Mouse (Mus musculus): Measurements from ENCODE around the gene H2-Ob. TPM values are rescaled to one million over a fixed set of nuclear protein-coding genes. Genes with fewer than 3 reads are reported as not detected.
A peak's percentile ranks its signal among the peaks of the same experiment; 100 is the strongest.

Gene H2-Ob
- polyA plus RNA-seq, 1 experiment: not detected

GRCm38 (mm10) chr17:34196941-34197894 lies 41.5 kb upstream of the H2-Ob start, which contains the start of gene Psmb8:
TSS of gene Psmb8 (plus strand) at chr17:34197721.
- Histone ChIP-seq H3K36me3 (ENCODE audit: control insufficient read depth, insufficient read depth, low read length, poor library complexity, severe bottlenecking) (no peaks in the 10 kb centered on the region), H3K4me3 (ENCODE audit: low read depth, low read length) (peak within 1 kb of the TSS; percentile 52), H3K27me3 (ENCODE audit: control insufficient read depth, insufficient read depth, low read length, poor library complexity, severe bottlenecking) (0 out of 2 replicates have a peak, but pooled peaks cover 2% of the 10 kb centered on the region), H3K9me3 (replicated peaks; ENCODE audit: control insufficient read depth, insufficient read depth, low read length, poor library complexity, severe bottlenecking) (no peaks in the 10 kb centered on the region), H3K9ac (ENCODE audit: low read depth, poor library complexity, severe bottlenecking) (peak within 1 kb of the TSS; percentile 32; the same call in 1 of the 2 replicates), H3K27ac (ENCODE audit: insufficient read depth, low read length) (no peak within 1 kb of the TSS), H3K4me1 (ENCODE audit: control insufficient read depth, insufficient read depth, low read length) (no peaks in the 10 kb centered on the region)
- TF ChIP-seq POLR2A (IDR thresholded peaks at IDR 0.05; ENCODE audit: insufficient read depth, low read length) (no peak), EP300 (IDR thresholded peaks at IDR 0.05; ENCODE audit: insufficient read depth, low read depth, low read length) (no peak), CTCF (IDR thresholded peaks at IDR 0.05; ENCODE audit: low read depth, low read length) (no peak)

DNA sequence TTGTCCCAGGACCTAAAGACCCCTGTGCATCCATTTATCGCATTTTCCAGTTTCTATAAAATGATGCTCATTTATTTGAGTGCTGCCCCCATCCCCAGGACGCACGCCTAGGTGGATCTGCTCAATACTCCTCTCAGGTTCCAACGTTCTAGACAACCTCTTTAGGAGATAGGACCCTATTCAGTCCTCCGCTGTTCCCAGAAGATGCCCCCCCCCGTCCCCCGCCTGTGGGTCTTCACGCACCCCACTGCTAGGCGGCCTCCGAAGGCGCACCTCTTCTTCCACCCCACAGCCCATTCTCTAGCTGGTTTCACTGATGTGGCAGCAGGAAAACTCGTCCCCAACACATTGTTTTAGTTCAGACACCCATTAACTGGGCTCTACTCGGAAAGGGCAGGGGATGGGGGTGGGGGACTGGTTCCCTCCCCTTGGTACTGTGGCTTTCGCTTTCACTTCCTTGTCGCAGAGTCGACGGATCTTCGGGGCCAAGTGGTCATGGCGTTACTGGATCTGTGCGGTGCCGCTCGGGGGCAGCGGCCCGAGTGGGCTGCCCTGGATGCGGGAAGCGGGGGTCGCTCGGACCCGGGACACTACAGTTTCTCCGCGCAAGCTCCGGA lies 40.7 kb upstream of the H2-Ob start:
- Histone ChIP-seq H3K4me1 (ENCODE audit: control insufficient read depth, insufficient read depth, low read length) (no peaks in the 10 kb centered on the region), H3K27me3 (ENCODE audit: control insufficient read depth, insufficient read depth, low read length, poor library complexity, severe bottlenecking) (0 out of 2 replicates have a peak, but pooled peaks cover 2% of the 10 kb centered on the region), H3K9ac (ENCODE audit: low read depth, poor library complexity, severe bottlenecking) (peak overlapping the region; percentile 32; the same call in 1 of the 2 replicates), H3K36me3 (ENCODE audit: control insufficient read depth, insufficient read depth, low read length, poor library complexity, severe bottlenecking) (no peaks in the 10 kb centered on the region), H3K27ac (ENCODE audit: insufficient read depth, low read length) (no peak overlapping the region), H3K9me3 (replicated peaks; ENCODE audit: control insufficient read depth, insufficient read depth, low read length, poor library complexity, severe bottlenecking) (no peaks in the 10 kb centered on the region), H3K4me3 (ENCODE audit: low read depth, low read length) (peak overlapping the region; percentile 52)
- TF ChIP-seq EP300 (IDR thresholded peaks at IDR 0.05; ENCODE audit: insufficient read depth, low read depth, low read length): no peak
- TF ChIP-seq CTCF (IDR thresholded peaks at IDR 0.05; ENCODE audit: low read depth, low read length): no peak
- no peak for TF ChIP-seq POLR2A (IDR thresholded peaks at IDR 0.05; ENCODE audit: insufficient read depth, low read length)

DNA sequence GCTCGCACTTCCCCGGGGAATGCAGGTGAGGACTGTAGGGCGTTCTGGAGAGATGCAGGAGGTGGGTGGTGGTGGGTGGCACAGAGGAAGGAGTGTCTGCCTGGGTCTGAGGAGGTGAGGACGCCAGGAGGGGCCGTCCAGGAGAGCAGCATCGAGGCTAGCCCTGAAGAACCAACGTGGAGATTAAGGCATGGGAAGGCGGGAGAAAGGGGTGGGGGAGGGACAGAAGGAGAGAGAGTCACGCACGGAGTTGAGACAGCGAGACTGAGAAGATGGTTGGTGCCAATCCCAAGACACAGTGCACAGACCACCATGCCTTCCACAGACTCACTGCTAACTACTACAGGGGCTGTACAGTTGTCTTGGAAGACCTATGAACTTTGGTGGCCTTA lies 40.2 kb upstream of the H2-Ob start:
- Histone ChIP-seq H3K4me1 (ENCODE audit: control insufficient read depth, insufficient read depth, low read length) (no peaks in the 10 kb centered on the region), H3K36me3 (ENCODE audit: control insufficient read depth, insufficient read depth, low read length, poor library complexity, severe bottlenecking) (no peaks in the 10 kb centered on the region), H3K27me3 (ENCODE audit: control insufficient read depth, insufficient read depth, low read length, poor library complexity, severe bottlenecking) (0 out of 2 replicates have a peak, but pooled peaks cover 2% of the 10 kb centered on the region), H3K9ac (ENCODE audit: low read depth, poor library complexity, severe bottlenecking) (peak overlapping the region; percentile 32; the same call in 1 of the 2 replicates), H3K4me3 (ENCODE audit: low read depth, low read length) (peak overlapping the region; percentile 52), H3K27ac (ENCODE audit: insufficient read depth, low read length) (no peak overlapping the region), H3K9me3 (replicated peaks; ENCODE audit: control insufficient read depth, insufficient read depth, low read length, poor library complexity, severe bottlenecking) (no peaks in the 10 kb centered on the region)
- no peak for TF ChIP-seq CTCF (IDR thresholded peaks at IDR 0.05; ENCODE audit: low read depth, low read length)
- TF ChIP-seq EP300 (IDR thresholded peaks at IDR 0.05; ENCODE audit: insufficient read depth, low read depth, low read length): no peak
- TF ChIP-seq POLR2A (IDR thresholded peaks at IDR 0.05; ENCODE audit: insufficient read depth, low read length): no peak

DNA sequence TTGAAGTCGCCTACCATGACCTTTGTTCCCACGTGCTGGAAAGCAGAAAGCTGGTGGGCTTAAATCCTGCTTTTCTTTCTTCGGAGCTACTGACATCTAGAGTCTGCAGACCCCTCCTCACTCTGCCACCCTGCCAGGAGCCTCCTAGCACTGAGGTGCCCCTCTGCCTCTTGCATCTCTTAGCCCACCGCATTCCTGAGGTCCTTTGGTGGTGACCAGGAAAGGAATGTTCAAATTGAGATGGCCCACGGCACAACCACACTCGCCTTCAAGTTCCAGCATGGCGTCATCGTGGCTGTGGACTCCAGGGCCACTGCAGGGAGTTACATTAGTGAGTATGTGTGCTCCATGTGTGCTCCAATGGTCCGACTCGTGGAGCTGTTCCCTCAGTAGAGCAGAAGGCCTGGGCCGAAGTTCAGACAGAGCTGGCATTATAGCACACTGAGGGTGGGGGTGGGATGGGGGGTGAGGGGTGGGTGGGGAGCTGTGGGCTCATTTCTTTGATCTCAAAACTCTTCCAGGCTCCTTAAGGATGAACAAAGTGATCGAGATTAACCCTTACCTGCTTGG lies 39.6 kb upstream of the H2-Ob start:
- no peaks in the 10 kb centered on the region for H3K9me3 ChIP-seq (replicated peaks; ENCODE audit: control insufficient read depth, insufficient read depth, low read length, poor library complexity, severe bottlenecking)
- H3K4me3 ChIP-seq (ENCODE audit: low read depth, low read length): no peak overlapping the region

DNA sequence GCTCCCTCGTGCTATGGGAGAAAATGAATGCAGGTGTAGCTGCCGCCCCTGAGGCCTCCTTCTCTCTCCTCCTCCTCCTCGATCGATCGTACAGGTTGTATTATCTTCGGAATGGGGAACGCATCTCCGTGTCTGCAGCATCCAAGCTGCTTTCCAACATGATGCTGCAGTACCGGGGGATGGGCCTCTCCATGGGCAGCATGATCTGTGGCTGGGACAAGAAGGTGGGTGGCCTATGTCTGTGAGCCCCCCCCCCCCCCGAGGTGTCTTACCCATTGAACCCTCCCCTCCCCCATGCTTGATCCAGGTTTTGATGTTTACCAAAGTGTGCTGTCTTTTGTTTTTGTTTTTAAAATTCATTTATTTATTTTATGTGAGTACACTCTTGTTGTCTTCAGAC lies 38.7 kb upstream of the H2-Ob start:
- H3K4me1 ChIP-seq (ENCODE audit: control insufficient read depth, insufficient read depth, low read length): no peaks in the 10 kb centered on the region
- no peaks in the 10 kb centered on the region for H3K36me3 ChIP-seq (ENCODE audit: control insufficient read depth, insufficient read depth, low read length, poor library complexity, severe bottlenecking)
- H3K9ac ChIP-seq (ENCODE audit: low read depth, poor library complexity, severe bottlenecking): no peak overlapping the region
- H3K27ac ChIP-seq (ENCODE audit: insufficient read depth, low read length): no peak overlapping the region
- 0 out of 2 replicates have a peak, but pooled peaks cover 2% of the 10 kb centered on the region for H3K27me3 ChIP-seq (ENCODE audit: control insufficient read depth, insufficient read depth, low read length, poor library complexity, severe bottlenecking)
- no peak for TF ChIP-seq CTCF (IDR thresholded peaks at IDR 0.05; ENCODE audit: low read depth, low read length)
- no peak for TF ChIP-seq EP300 (IDR thresholded peaks at IDR 0.05; ENCODE audit: insufficient read depth, low read depth, low read length)
- no peak for TF ChIP-seq POLR2A (IDR thresholded peaks at IDR 0.05; ENCODE audit: insufficient read depth, low read length)
- no peak overlapping the region for H3K4me3 ChIP-seq (ENCODE audit: low read depth, low read length)
- H3K9me3 ChIP-seq (replicated peaks; ENCODE audit: control insufficient read depth, insufficient read depth, low read length, poor library complexity, severe bottlenecking): no peaks in the 10 kb centered on the region

More for the DNA sequence above, 39.6 kb upstream of the H2-Ob start:
- Histone ChIP-seq H3K9ac (ENCODE audit: low read depth, poor library complexity, severe bottlenecking) (no peak overlapping the region), H3K4me1 (ENCODE audit: control insufficient read depth, insufficient read depth, low read length) (no peaks in the 10 kb centered on the region), H3K36me3 (ENCODE audit: control insufficient read depth, insufficient read depth, low read length, poor library complexity, severe bottlenecking) (no peaks in the 10 kb centered on the region), H3K27me3 (ENCODE audit: control insufficient read depth, insufficient read depth, low read length, poor library complexity, severe bottlenecking) (0 out of 2 replicates have a peak, but pooled peaks cover 2% of the 10 kb centered on the region), H3K27ac (ENCODE audit: insufficient read depth, low read length) (no peak overlapping the region)
- TF ChIP-seq EP300 (IDR thresholded peaks at IDR 0.05; ENCODE audit: insufficient read depth, low read depth, low read length) (no peak), CTCF (IDR thresholded peaks at IDR 0.05; ENCODE audit: low read depth, low read length) (no peak), POLR2A (IDR thresholded peaks at IDR 0.05; ENCODE audit: insufficient read depth, low read length) (no peak)
